Mouse (Mus musculus): ENCODE measurements around the gene Vmn2r100. TPM values are rescaled to one million over a fixed set of nuclear protein-coding genes. Genes with fewer than 3 reads are reported as not detected.

Gene Vmn2r100
- polyA plus RNA-seq (2014; fragmentation: Illumina TruSeq; extraction: RNeasy Lipid Tissue Mini Kit (QIAGEN cat#74804); ENCODE audit: low read depth, low replicate concordance), result not detected

DNA sequence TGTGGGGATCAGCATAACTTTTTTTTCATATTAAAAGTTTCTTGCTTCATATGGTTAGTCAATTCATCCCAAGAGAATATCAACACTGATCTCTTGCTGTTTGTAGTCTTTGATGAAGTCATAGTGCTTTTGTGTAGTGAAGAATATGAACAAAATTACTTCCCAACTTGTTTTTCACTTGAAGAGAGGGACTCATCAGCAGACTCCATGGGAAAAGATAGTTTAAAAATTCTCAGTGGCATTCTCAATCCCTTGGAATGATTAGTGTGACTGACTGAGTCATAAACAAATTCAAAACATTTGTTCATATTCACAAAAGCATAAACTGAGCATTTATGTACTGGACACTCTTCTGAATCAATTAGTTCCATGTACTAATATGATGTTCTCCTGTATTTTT lies at the start of gene Vmn2r100:
Gene Vmn2r100 (plus strand): TSS at position 301 of the 400 bp plus-strand sequence.

DNA sequence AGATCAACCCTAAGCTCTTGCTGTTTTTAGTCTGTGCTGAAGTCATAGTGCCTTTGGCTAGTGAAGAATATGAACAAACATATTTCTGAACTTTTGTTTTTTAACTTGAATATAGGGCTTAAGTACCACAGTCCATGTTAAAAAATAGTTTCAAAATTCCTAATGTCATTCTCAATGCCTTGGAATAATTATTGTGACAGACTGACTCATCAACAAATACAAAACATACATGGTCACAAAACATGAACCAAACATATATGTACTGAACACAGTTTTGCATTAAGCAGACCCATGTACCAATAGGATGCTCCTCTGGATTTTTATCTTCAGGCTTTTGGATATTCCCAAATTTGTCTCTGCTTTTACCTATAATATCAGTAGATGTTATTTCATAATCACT lies 72.4 kb downstream of the Vmn2r100 start, which contains the start of gene Vmn2r101:
Gene Vmn2r101 (plus strand): TSS at position 301 of the 400 bp plus-strand sequence.

Other genes with a start within 250 kb of the Vmn2r100 start
- 0.04 TPM for gene Vmn2r99, start 142.8 kb upstream of the Vmn2r100 start, polyA plus RNA-seq (2014; fragmentation: Illumina TruSeq; extraction: RNeasy Lipid Tissue Mini Kit (QIAGEN cat#74804); ENCODE audit: low read depth, low replicate concordance)
- gene Vmn2r101, start 72.5 kb downstream of the Vmn2r100 start, polyA plus RNA-seq (2014; fragmentation: Illumina TruSeq; extraction: RNeasy Lipid Tissue Mini Kit (QIAGEN cat#74804); ENCODE audit: low read depth, low replicate concordance), result not detected
- gene Vmn2r102, start 155.6 kb downstream of the Vmn2r100 start, polyA plus RNA-seq (2014; fragmentation: Illumina TruSeq; extraction: RNeasy Lipid Tissue Mini Kit (QIAGEN cat#74804); ENCODE audit: low read depth, low replicate concordance), result not detected